Mouse (Mus musculus) thymus, postnatal 4 days (tissue): ENCODE results near the gene Syt3.

ENCODE experiments used
- DNase-seq: peaks from one replicate; pipeline ENCODE4 v3.0.0; 2021

Syt3 gene

GRCm38 (mm10) chr7:44413307-44413706, 29.4 kb downstream of the Syt3 start:
- no peak for DNase-seq

GRCm38 (mm10) chr7:44427666-44428065, 43.8 kb downstream of the Syt3 start:
- no peak for DNase-seq

- no peak for DNase-seq
These were observed 44.5 kb downstream of the Syt3 start for GRCm38 (mm10) chr7:44428171-44428950.

GRCm38 (mm10) chr7:44428968-44429521, 45.1 kb downstream of the Syt3 start, which contains the start of gene Lrrc4b:
Lrrc4b (plus strand) TSS chr7:44429018.
- no peak for DNase-seq

GRCm38 (mm10) chr7:44429534-44430488, 45.9 kb downstream of the Syt3 start:
- DNase-seq: no peak

GRCm38 (mm10) chr7:44432550-44432949, 48.6 kb downstream of the Syt3 start:
- DNase-seq: no peak

- DNase-seq: peak; percentile 42
These were observed 49.5 kb downstream of the Syt3 start for GRCm38 (mm10) chr7:44433371-44433770.

GRCm38 (mm10) chr7:44434089-44434488, 50.2 kb downstream of the Syt3 start:
- no peak for DNase-seq

GRCm38 (mm10) chr7:44435796-44436195, 51.9 kb downstream of the Syt3 start:
- no peak for DNase-seq

GRCm38 (mm10) chr7:44436267-44436666, 52.4 kb downstream of the Syt3 start:
- no peak for DNase-seq

- DNase-seq: no peak
These were observed 53.3 kb downstream of the Syt3 start for GRCm38 (mm10) chr7:44437188-44437587.

- no peak for DNase-seq
These were observed 54.0 kb downstream of the Syt3 start for GRCm38 (mm10) chr7:44437933-44438332.

GRCm38 (mm10) chr7:44439696-44440095, 55.8 kb downstream of the Syt3 start:
- DNase-seq: no peak

GRCm38 (mm10) chr7:44440479-44440878, 56.6 kb downstream of the Syt3 start:
- DNase-seq: no peak

- DNase-seq: no peak
These were observed 57.3 kb downstream of the Syt3 start for GRCm38 (mm10) chr7:44441180-44441579.

GRCm38 (mm10) chr7:44441648-44442109, 57.8 kb downstream of the Syt3 start:
- no peak for DNase-seq

GRCm38 (mm10) chr7:44442407-44442821, 58.5 kb downstream of the Syt3 start:
- no peak for DNase-seq

- no peak for DNase-seq
These were observed 59.6 kb downstream of the Syt3 start for GRCm38 (mm10) chr7:44443268-44444173.

- no peak for DNase-seq
These were observed 61.1 kb downstream of the Syt3 start for GRCm38 (mm10) chr7:44444886-44445527.

GRCm38 (mm10) chr7:44445528-44445923, 61.6 kb downstream of the Syt3 start:
- no peak for DNase-seq

GRCm38 (mm10) chr7:44446070-44446855, 62.4 kb downstream of the Syt3 start:
- DNase-seq: no peak
